Mouse (Mus musculus): ENCODE measurements around the gene Baiap2l1. TPM values are rescaled to one million over a fixed set of nuclear protein-coding genes. Genes with fewer than 3 reads are reported as not detected.

Gene Baiap2l1
- total RNA-seq, 2 experiments from 2014 or later = 2.2 to 4.0 TPM

GRCm38 (mm10) chr5:144284599-144284998 is 73.3 kb downstream of the Baiap2l1 start:
- DNase-seq = no peak

DNA sequence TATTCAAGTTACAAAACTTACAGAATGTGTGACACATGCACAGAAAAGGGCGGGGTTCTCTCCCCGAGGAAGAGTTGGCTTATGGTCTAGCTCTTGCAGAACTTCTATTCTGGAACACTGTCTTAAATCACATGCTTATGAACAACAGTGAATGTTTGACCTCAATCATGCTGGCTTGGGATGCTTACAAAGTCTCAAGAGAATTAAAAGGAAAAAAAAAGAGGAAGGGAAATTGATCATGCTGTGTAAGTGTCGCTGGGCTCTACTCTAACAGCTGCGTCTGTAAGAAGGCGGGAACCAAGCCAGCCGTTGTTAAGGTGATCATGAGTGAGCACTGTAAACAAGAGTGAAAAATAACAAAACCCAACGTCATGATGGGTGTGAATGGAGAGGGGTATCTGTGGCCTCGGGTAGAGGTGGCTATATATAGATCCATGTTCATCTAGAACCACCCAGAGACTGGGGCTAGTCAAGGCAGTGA is 74.3 kb downstream of the Baiap2l1 start:
- DNase-seq = no peak

DNA sequence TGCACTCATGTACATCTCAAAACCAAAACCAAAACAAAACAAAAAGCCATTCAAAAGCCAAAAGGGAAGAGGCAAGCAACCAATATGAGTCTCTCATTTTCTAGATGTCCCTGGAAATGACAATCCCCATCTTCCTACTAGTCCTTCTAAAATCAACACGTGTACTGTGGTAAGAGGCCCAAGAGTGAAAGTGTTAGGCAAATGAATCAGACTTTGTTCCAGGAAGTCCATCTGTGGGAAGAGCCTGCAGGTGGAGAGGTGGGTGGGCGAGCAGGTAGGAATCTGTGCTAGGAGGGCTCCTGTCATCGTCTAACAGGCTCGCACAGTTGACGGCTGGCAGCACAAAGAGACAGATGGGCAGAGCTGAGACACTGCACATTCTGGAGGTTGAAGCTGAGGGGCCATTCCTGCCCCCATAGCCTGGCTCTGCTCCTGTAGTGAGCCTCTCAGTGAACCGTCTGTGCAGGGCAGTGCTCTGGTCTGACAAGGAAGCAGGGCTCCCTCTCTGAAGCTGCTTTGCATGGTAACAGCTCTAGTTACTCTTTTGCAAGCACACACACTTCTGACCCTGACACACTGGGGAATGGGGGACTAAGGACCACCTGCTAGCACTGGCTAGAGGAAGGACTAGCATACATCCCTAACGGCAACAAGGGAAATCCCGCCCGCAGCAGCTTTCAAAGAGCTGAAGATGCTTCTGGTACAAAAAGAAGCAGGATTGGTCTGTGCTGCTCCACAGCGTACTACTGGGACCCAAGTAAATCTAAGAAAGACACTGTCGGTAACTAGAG is 75.2 kb downstream of the Baiap2l1 start:
- no peak for DNase-seq

DNA sequence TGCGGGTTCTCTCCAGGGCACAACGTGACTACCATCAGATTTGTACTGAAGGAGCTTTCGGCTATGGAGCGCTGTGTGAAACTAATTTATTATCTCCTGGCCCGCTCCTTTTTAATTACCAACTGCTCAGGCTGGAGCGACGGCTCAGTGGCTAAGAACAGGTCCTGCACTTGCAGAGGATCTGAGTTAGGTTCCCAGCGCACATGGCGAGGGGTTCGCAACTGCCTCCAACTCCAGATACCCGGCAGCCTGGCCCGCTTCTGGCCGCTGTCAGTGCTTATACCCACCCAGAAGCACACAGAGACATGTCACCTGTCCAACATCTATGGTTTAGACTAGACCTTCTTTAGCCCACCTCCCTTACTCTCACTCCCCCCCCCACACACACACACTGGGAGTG is 78.0 kb downstream of the Baiap2l1 start:
- no peak for DNase-seq

DNA sequence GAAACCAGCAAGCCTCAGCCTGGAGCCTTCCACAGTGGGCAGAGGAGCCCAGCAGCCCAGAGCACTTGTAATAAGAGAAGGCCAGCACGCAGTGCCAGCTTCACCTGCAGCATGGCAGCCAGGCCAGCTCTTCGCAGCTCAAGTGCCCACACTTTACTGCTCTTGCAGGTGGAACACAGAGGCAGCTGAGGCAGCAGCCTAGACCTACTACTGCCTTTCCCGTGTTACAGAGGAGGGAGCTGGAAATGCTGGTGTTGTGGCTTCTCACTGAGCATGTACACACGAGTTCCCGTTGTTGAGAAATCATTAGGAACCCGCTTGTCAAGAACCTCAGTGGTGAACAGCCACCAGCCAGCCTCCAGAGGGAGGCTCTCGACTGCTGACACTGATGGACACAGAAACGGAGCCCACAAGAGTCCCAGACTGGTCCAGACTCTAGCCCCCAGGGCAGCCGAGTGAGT is 78.8 kb downstream of the Baiap2l1 start:
- no peak for DNase-seq

DNA sequence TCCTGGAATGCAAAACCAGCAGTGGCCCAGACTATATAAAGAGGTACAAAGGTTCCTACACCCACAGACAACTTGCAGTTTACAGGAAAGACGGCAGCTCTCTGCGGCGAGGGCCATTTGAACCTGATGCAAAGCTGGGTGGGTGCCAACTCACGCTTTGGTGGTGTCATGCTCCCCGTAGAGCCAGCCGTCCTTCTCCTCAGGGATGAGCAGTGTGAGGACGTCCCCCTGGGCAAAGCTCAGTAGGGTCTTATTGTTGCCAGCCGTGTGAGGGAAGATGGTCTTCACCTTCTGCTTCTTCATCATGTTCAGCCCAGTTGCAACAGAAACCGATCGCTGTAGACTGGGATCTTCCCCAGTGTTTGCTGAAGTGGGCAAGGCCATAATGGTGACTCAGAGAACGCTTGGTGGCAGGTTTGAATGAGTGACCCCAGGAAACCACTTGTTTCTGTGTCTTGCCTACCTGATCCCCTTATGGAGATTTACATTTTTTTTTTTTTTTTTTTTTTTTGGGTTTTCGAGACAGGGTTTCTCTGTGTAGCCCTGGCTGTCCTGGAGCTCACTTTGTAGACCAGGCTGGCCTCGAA is 79.4 kb downstream of the Baiap2l1 start:
- DNase-seq = no peak

- no peak for DNase-seq
These were observed 80.8 kb downstream of the Baiap2l1 start for GRCm38 (mm10) chr5:144276898-144277630.

DNA sequence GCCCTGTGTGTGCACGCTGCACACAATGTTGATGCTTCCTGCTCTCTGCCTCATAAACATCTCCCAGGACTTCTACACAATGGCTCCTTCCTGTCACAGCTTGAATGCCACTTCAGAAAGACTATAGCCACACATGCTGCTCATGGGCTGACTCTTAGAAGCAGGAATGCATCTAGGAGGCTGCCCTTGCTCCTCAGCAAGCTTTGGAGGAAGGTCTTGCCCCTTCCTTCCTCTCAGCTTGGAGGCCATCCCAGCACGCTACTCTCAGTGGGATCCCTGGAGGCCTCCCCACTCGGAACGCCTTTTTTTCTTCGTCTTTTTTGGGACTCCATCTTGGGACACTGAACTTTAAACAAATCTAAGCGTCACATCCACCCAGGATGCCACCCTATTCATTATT is 83.0 kb downstream of the Baiap2l1 start:
- no peak for DNase-seq

- DNase-seq = no peak
These were observed 86.1 kb downstream of the Baiap2l1 start for GRCm38 (mm10) chr5:144271772-144272171.

DNA sequence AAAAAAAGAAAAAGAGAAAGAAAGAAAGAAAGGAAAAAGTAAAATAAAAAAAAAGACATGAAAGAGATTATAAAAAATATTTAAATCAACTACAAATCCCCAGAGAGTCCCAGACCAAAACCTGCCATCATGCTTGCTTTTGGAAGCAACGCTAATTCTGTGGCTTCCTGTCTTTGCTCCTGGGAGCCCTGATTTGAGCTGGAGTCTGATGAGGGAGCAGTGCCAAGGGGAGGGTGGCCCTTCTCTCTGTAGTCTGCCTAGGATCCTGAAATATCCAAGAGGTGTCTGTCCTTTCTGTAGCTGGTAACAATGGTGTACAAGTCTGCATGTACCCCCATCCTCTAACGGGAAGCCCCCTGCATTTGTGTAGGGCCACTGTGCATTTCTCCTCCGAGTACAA is 86.8 kb downstream of the Baiap2l1 start:
- DNase-seq = no peak

- no peak for DNase-seq
These were observed 87.5 kb downstream of the Baiap2l1 start for GRCm38 (mm10) chr5:144270420-144270819.

DNA sequence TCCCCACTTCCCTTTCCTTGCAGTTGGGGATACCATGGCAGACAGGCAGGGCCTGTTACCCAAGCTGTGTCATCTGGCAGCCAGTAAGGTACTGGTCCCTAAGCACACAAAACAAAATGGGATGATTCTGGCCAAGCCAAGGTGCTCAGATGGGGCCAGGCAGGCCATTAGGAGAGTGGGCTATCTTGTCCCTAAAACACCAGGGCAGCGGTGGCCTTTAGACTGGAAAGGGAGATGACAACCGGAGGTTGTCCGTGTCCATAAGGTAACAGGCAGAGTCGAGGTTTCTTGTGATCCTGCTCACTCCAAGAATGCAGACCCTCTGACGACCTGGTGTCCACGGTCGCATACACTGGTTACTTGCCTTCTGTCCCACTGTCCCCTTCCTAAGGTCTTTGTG is 88.0 kb downstream of the Baiap2l1 start:
- no peak for DNase-seq

DNA sequence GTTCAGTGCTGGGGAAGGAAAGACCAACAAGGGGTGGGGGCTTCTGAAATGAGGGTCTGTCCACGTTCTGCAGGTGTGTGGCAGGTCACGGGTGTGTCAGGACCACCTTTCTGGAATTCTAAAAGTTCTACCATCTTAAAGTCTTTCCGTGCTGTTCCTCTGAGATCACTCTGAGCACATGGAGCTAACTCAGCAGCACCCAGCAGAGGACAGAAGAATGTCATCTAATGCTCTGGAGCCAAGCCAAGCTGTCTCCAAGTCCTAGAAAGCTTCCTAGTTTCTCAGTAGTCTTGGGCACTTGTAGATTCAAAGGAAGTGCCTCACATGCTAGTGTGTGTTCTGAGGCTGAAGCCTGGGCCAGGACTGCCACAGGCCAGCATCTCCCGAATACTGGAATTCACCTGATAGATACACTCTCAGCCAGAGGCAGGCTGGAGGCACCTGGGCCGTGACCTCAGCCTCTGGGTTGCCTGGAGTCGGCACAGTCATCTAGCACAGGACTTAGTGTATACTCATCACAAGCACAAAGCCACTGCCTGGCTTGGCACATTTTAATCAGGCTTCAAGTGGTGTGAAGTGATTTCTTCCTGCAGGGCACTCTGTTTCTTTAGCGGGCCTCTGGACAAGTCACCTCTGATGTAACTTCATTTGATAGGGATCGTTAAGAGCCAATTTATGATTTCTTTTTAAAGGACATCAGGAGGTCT is 90.2 kb downstream of the Baiap2l1 start:
- peak; percentile 62 for DNase-seq

DNA sequence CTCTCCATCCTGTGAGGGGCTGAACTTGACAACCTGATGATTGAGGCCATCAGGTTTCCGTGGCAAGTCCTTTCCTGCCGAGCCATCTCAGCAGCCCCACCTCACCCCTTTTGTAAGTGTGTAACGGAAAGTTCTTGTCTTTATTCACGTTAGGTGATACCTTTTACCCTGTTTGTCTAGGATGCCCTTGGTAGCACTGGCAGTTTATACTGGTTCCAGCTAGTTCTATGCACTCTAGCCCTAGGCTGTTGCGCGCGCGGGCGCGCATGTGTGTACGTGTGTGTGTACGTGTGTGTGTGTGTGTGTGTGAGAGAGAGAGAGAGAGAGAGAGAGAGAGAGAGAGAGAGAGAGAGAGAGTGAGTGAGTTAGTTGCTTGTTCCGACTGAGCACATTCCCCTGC is 94.4 kb downstream of the Baiap2l1 start:
- no peak for DNase-seq

DNA sequence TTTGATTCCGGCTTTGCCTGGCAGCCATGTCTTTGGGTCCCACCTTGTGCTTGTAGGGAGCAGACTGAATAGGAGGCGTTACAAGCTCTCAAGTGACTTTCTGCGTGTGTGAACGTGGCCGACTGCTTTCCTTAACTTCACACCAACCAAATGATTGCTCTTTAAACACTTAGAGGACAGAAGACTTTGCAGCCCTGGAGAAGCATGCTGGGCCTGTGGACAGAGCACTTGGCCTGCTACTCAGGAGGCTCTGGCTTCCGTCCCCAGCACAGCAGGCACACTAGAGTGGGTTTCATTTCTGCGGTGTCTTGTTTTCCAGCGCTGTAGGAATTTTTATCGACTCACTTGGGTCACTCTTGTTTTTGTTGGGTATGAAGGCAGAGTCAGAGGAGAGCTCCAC is 94.8 kb downstream of the Baiap2l1 start:
- DNase-seq = no peak

DNA sequence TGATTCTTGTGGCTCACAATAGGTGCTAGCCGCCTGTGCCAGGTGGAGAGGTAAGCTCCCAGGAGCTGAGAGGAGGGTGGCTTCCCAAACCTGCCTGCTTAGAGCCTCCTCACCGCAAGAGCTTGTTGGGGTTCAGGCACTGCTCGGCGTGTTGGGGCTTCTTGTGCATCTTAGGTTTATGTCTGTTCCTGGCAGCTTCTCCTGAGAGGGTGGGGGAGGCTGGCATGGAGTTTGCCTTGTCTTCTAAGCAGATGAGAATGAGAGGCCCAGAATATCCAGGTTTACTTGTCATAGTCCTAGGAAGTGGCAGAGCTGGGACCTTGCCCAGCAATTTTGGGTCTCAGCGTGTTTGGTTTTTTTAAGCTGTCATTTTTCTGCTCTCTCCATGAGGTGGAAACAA is 96.1 kb downstream of the Baiap2l1 start:
- no peak for DNase-seq

GRCm38 (mm10) chr5:144261309-144261708 is 96.6 kb downstream of the Baiap2l1 start:
- DNase-seq = no peak

- no peak for DNase-seq
These were observed 97.4 kb downstream of the Baiap2l1 start for GRCm38 (mm10) chr5:144260464-144260863.

GRCm38 (mm10) chr5:144259228-144259627 is 98.7 kb downstream of the Baiap2l1 start:
- no peak for DNase-seq

- DNase-seq = no peak
These were observed 99.2 kb downstream of the Baiap2l1 start for GRCm38 (mm10) chr5:144258687-144259086.

DNA sequence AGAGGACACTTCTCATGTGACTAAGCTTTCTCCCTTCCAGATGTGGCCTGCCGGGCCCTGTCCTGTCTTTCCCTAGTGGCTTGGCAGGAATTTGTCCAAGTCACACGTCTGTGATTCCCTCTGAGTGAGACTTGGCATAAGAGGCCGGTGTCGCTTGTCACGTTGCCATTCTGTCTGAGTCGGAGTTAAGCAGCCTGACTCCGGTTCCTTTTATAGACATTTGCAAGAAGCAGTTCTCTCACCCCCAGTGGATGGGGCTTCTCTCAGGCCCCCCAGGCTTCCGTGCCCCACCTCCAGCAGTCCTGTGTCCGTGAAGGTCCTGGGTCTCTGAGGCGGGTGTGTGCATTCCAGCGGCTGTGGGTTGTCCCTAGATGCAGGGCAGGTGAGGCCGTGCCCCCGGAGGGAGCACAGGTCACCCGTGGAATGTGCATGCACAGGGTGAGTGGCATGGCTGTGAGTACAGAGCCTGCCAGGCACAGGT is 99.7 kb downstream of the Baiap2l1 start:
- peak; percentile 63 for DNase-seq

- no peak for DNase-seq
These were observed 100.3 kb downstream of the Baiap2l1 start for GRCm38 (mm10) chr5:144257451-144258110.

Measured in gastrocnemius, postnatal 10 days (tissue).